Mouse (Mus musculus): ENCODE results near the gene Ripor3. TPM values are rescaled to one million over a fixed set of nuclear protein-coding genes. Genes with fewer than 3 reads are reported as not detected.
A peak's percentile ranks its signal among the peaks of the same experiment; 100 is the strongest.

Gene Ripor3
- total RNA-seq, 2 experiments from 2014 or later = 0.91 to 0.97 TPM

- intact Hi-C loops (cut with DNase I) = no loop called here
- peak in 1 of 2 experiments; percentile 49 for DNase-seq
Measured at GRCm38 (mm10) chr2:167995870-167996635, 14.4 kb downstream of the Ripor3 start.

GRCm38 (mm10) chr2:167993260-167993659 lies 17.2 kb downstream of the Ripor3 start:
- intact Hi-C loops (cut with DNase I) = no loop called here
- DNase-seq = no peak

GRCm38 (mm10) chr2:167989310-167989709 lies 21.1 kb downstream of the Ripor3 start:
- DNase-seq = peak; percentile 69 to 70

GRCm38 (mm10) chr2:167987640-167988039 lies 22.8 kb downstream of the Ripor3 start:
- intact Hi-C loops (cut with DNase I) = loop anchor here (2.0 kb wide), 1 partner anchor 111 kb away; no protein-coding TSS in a partner anchor

More at GRCm38 (mm10) chr2:167989310-167989709, 21.1 kb downstream of the Ripor3 start:
- intact Hi-C loops (cut with DNase I) = no loop called here

DNA sequence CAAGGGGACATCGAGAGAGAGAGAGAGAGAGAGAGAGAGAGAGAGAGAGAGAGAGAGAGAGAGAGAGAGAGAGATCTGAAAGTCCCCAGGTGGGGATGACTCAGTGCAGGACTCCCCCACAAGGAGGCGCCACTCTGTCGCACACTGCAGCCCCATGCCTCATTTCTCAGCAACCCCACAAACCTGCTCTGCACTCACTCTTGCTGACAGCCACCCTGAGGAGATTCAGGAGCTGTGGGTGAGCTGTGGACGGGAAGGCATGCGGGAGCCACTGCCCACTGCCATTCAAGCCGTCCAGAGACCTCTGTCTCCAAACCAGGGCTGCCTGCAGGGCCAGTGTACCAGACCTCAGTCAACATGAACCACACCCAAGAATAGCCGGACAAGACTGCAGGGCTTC lies 23.7 kb downstream of the Ripor3 start:
- intact Hi-C loops (cut with DNase I) = loop anchor here (2.0 kb wide), 1 partner anchor 112 kb away; no protein-coding TSS in a partner anchor
- peak in 1 of 2 experiments; percentile 73 for DNase-seq

More at GRCm38 (mm10) chr2:167987640-167988039, 22.8 kb downstream of the Ripor3 start:
- DNase-seq = no peak

- no peak for DNase-seq
- intact Hi-C loops (cut with DNase I) = no loop called here
Measured at GRCm38 (mm10) chr2:167984946-167985345, 25.5 kb downstream of the Ripor3 start.

DNA sequence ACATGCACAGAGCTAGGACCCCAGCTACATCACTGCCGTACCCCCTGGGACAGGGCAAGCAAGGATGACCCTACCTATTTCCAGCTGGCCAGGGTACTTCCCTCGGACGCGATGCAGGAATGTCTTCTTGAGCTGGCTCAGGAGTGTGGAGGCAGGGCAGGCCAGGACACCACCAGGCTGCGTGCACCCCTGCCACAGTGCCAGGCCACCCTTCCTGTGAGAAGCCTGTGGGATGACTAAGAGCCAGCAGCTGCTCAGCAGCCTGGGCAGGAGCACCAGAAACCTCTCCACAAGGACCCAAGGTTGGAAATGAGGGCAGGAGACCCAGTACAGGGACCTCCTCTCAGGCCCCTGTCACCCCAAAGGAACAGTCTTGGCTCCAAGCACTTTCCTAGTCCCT lies 26.0 kb downstream of the Ripor3 start:
- intact Hi-C loops (cut with DNase I) = no loop called here
- DNase-seq = no peak

GRCm38 (mm10) chr2:167982646-167983045 lies 27.8 kb downstream of the Ripor3 start:
- peak in 1 of 2 experiments; percentile 54 for DNase-seq
- intact Hi-C loops (cut with DNase I) = no loop called here

DNA sequence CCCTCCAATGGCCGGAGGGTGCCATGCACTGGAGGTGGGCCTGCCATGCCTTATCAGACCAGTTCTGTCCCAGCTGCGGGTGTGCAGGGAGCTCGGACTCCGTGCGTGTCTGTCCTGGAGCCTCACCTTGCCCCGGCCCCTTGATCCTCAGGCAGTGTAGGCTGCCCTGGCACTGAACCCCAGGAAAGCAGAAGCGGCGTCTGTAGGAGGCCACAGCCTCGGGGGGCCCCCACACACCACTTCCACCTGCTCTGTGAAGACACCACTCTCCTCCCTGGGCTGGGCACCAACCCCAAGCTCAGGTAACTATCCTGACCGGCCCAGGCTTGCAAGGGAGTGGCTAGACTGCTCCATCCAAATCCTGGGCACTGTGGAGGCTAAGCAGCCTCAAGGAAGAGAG lies 30.0 kb downstream of the Ripor3 start:
- intact Hi-C loops (cut with DNase I) = no loop called here
- no peak for DNase-seq

GRCm38 (mm10) chr2:167978271-167978670 lies 32.1 kb downstream of the Ripor3 start:
- no peak for DNase-seq
- intact Hi-C loops (cut with DNase I) = no loop called here

DNA sequence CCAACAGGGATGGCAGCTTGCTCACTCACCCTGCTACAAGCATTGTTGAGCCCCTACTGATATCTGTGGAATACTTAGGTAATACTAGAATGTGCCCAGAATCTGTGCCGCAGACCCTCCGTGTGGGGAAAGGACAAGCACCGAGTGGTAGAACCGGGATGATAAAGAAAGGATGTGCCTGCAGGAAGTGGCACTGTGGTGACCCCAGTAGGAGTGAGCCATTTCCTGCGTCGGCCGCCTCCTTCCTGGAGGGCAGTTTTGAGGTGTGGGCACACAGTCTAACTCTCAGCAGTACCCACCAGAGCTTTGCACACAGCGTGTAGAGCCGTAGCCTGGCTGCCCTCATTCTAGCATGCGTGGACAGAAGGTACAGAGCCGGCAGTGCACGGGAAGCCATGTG lies 34.7 kb downstream of the Ripor3 start:
- DNase-seq = no peak
- intact Hi-C loops (cut with DNase I) = no loop called here

DNA sequence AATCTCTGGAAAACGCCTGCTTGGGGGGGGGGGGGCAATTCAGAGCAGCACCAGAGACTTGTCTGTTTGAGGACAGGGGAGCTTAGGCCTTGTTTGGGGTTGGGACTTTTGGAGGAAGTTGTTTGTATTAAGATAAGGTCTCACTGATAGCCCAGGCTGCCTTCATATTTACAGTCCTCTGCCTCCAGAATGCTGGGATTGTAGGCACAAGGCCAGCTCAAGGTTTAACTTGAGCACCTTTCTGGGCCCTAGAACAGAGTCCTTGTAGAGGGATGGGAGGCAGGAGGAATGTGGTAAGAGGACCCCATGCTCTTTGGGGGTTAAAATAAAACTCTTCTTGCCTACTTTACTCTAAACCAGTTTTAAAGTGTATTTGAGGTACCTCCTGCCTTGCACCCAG lies 37.6 kb downstream of the Ripor3 start:
- intact Hi-C loops (cut with DNase I) = no loop called here
- DNase-seq = no peak

GRCm38 (mm10) chr2:167972146-167972545 lies 38.3 kb downstream of the Ripor3 start:
- no peak for DNase-seq
- intact Hi-C loops (cut with DNase I) = no loop called here

GRCm38 (mm10) chr2:167969851-167970541 lies 40.4 kb downstream of the Ripor3 start:
- DNase-seq = no peak
- intact Hi-C loops (cut with DNase I) = no loop called here

GRCm38 (mm10) chr2:167968504-167968903 lies 41.9 kb downstream of the Ripor3 start:
- intact Hi-C loops (cut with DNase I) = no loop called here
- DNase-seq = no peak

DNA sequence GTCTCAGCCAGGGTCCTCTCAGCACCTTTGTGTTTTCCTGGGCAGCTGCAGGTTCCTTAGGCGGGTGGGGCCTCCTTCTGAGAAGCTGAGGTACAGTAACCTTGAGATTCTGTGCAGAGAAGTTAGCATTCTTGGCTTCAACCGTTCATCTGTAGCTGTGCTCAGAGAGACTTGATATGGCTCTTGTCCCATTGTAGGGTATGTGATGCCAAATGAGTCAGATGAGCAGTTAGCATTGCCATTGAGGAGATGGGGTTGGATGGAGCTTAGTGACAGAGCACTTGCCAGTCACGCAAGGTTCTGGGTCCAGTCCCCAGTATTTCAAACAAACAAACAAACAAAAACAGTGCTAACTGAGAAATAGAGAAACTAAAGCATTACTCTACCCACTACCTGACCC lies 44.5 kb downstream of the Ripor3 start:
- no peak for DNase-seq
- intact Hi-C loops (cut with DNase I) = no loop called here

DNA sequence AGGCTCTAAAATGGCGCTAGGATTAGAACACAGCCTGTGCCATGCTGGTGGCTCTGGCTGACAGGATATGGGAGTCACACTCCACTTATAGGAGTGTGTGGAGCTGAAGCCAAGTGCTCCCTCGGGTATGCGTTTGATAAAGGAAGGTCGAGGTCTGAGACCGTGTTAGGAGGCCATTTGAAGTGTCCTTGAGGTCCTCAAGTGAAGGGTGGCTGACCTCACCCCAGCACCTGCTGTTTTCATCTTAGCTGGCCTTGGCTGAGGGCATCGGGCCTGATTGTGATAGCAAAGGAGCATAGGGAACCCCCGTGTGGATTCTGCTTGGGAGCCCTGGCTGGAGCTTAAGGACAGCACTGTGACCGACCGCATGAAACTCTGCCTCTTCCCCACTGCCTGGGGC lies 46.1 kb downstream of the Ripor3 start:
- intact Hi-C loops (cut with DNase I) = no loop called here
- no peak for DNase-seq

GRCm38 (mm10) chr2:167963778-167964300 lies 46.6 kb downstream of the Ripor3 start:
- intact Hi-C loops (cut with DNase I) = no loop called here
- no peak for DNase-seq

DNA sequence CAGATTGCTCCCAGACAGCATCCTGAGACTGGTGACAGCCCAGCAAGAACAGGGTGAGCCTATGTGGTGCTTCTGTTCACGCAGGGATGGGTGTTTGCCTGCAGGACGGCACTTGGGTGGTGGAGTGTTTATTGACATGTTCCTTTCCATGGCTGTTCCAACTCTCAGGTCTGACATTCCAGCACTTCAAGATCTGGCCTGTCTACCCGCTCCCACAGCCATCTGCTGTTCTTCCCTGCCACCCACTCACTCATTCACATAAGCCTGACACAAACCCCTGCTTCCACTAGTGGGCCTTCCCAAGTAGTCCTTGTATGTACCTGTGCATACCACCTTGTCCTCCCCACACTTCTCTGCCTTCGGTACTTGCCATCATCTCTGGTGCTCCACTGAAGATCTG lies 47.2 kb downstream of the Ripor3 start:
- no peak for DNase-seq
- intact Hi-C loops (cut with DNase I) = no loop called here

- no peak for DNase-seq
Measured at GRCm38 (mm10) chr2:167962347-167962746, 48.1 kb downstream of the Ripor3 start.

GRCm38 (mm10) chr2:167960584-167960983 lies 49.8 kb downstream of the Ripor3 start:
- no peak for DNase-seq
- intact Hi-C loops (cut with DNase I) = no loop called here

More at GRCm38 (mm10) chr2:167962347-167962746, 48.1 kb downstream of the Ripor3 start:
- intact Hi-C loops (cut with DNase I) = no loop called here

DNA sequence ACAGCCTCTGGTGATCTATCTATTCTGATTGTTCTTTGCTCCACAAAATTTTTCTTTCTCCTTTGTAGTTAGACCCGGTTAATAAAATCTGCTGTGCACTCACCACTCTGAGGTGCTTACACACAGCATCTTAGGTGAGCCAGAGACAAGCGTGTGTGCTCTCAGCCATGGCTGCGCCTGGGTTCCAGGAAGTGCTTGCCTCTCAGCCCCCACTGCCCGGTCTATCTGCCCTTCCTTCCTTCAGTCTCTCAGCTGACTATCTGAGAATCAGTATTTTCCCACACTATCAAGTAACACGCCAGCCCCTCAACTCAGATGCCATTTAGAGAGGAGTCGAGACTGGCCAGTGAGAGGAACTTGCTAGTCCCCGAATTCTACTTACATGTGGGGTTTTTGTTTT lies 50.4 kb downstream of the Ripor3 start:
- no peak for DNase-seq
- intact Hi-C loops (cut with DNase I) = no loop called here
